Mouse (Mus musculus) heart, postnatal 0 days (tissue): ENCODE measurements at regions not wholly inside any gene's neighbourhood (a gene's known extent, or its start where the extent isn't known, plus 50 kb on each side); places are given as distances from the start of the nearest gene placed in this dataset.

ENCODE experiments used
- CTCF ChIP-seq: IDR thresholded peaks from 2 replicates; pipeline ENCODE4 v1.5.1; 2016; ENCODE audit warnings: antibody characterized with exemption, control low read depth, low read depth
- EP300 ChIP-seq: IDR thresholded peaks from 2 replicates; pipeline ENCODE4 v1.6.1; 2016; ENCODE audit warnings: antibody characterized with exemption, low read depth

- TF ChIP-seq EP300 (no peak), CTCF (no peak)
Observed at GRCm38 (mm10) chr12:113321086-113321485, 135.4 kb downstream of the Tmem121 start.
